Mouse (Mus musculus) hindbrain, embryonic 16.5 days (tissue): ENCODE measurements at regions not wholly inside any gene's neighbourhood (a gene's known extent, or its start where the extent isn't known, plus 50 kb on each side); places are given as distances from the start of the nearest gene placed in this dataset.
"Not testable (repeated sequence)": the region's sequence is repeated elsewhere in the genome, so short reads cannot be mapped to it uniquely, and the experiment has no call there.

Source experiments
- ATAC-seq: fragments of 200-750 bp; cut with Nextera tagmentation; 2 replicates; pipeline ENCODE4 v1.8.0; 2017; ENCODE audit warnings: moderate TSS enrichment, moderate library complexity
- H3K27ac ChIP-seq: fragments of 300-500 bp; sonication (generic); 2 replicates; pipeline ENCODE4 v1.5.1; 2014; ENCODE audit warnings: low read depth, mild to moderate bottlenecking, control low read depth, low read length, moderate library complexity
- H3K27me3 ChIP-seq: fragments of 300-500 bp; sonication (generic); replicated peaks from 2 replicates; pipeline ENCODE4 v1.6.1; 2014; ENCODE audit warnings: low read length; ENCODE audit not compliant: control insufficient read depth, insufficient read depth
- H3K36me3 ChIP-seq: fragments of 300-500 bp; sonication (generic); 2 replicates; pipeline ENCODE4 v1.6.1; 2014; ENCODE audit warnings: mild to moderate bottlenecking, low read length, moderate library complexity, mixed read lengths; ENCODE audit not compliant: control insufficient read depth, insufficient read depth
- H3K4me1 ChIP-seq: fragments of 300-500 bp; sonication (generic); 2 replicates; pipeline ENCODE4 v1.6.1; 2014; ENCODE audit warnings: low read depth, low read length; ENCODE audit not compliant: control insufficient read depth, insufficient read depth
- H3K4me2 ChIP-seq: fragments of 300-500 bp; sonication (generic); 2 replicates; pipeline ENCODE4 v1.6.1; 2014; ENCODE audit warnings: mild to moderate bottlenecking, low read length, control low read depth, moderate library complexity
- H3K4me3 ChIP-seq: fragments of 300-500 bp; sonication (generic); 2 replicates; pipeline ENCODE4 v1.5.1; 2014; ENCODE audit warnings: mild to moderate bottlenecking, low read length, control low read depth, moderate library complexity
- H3K9ac ChIP-seq: fragments of 300-500 bp; sonication (generic); 2 replicates; pipeline ENCODE4 v1.6.1; 2014; ENCODE audit warnings: low read depth, mild to moderate bottlenecking, control low read depth, low read length, moderate library complexity
- H3K9me3 ChIP-seq: fragments of 300-500 bp; sonication (generic); 2 replicates; pipeline ENCODE4 v1.6.1; 2014; ENCODE audit warnings: mild to moderate bottlenecking, low read length, moderate library complexity; ENCODE audit not compliant: control insufficient read depth
- WGBS: fragments of 180-500 bp; shearing (Covaris S2); extraction: QIAGEN DNeasy Blood & Tissue Kit; methylation state at CpG from one replicate; pipeline ENCODE4 v1.1.7; 2014; 5-methylcytosine and 5-hydroxymethylcytosine counted together

- Histone ChIP-seq H3K9ac (no peak overlapping the region), H3K4me1 (no peaks in the 10 kb centered on the region), H3K27me3 (no peaks in the 10 kb centered on the region), H3K27ac (no peak overlapping the region), H3K36me3 (no peaks in the 10 kb centered on the region), H3K4me2 (no peak overlapping the region), H3K4me3 (no peak overlapping the region), H3K9me3 (0 out of 2 replicates have a peak, but pooled peaks cover 2% of the 10 kb centered on the region)
- ATAC-seq, result no peak
- 75% methylated on average over 3 of the region's 3 CpGs for WGBS
These were observed 147.9 kb upstream of the Krtap11-1 start for GRCm38 (mm10) chr16:89718921-89719320.

GRCm38 (mm10) chr16:89715716-89716115, 144.7 kb upstream of the Krtap11-1 start:
- H3K36me3 ChIP-seq, ATAC-seq, H3K27ac ChIP-seq, H3K4me2 ChIP-seq, H3K9ac ChIP-seq, H3K9me3 ChIP-seq, H3K27me3 ChIP-seq, H3K4me1 ChIP-seq, H3K4me3 ChIP-seq: not testable (repeated sequence)
- 85% methylated on average over 8 of the region's 8 CpGs for WGBS

DNA sequence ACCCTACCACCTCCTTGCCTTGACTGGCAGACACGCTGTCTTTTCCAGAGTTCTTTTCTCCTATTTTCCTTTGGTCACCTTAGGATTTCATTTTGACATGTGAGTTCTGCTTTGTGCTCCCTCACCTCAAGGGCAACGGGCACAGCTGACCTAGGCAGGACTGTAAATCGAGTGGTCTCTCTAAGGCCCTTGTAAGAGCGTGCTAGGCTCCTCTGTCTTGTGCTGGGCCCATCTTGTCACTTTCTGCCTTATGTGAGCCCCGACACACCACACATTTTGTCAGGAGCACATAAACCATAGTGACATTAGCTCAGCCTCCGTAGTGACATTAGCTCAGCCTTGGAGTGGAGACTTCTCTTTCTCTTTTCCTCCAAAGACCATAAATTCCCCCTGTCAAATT, 133.3 kb upstream of the Krtap11-1 start:
- Histone ChIP-seq H3K4me2 (no peak overlapping the region), H3K9ac (no peak overlapping the region), H3K4me1 (no peaks in the 10 kb centered on the region), H3K4me3 (no peak overlapping the region), H3K36me3 (no peaks in the 10 kb centered on the region), H3K9me3 (no peaks in the 10 kb centered on the region), H3K27ac (no peak overlapping the region), H3K27me3 (no peaks in the 10 kb centered on the region)
- no peak for ATAC-seq
- WGBS, result 83% methylated on average over 6 of the region's 6 CpGs

DNA sequence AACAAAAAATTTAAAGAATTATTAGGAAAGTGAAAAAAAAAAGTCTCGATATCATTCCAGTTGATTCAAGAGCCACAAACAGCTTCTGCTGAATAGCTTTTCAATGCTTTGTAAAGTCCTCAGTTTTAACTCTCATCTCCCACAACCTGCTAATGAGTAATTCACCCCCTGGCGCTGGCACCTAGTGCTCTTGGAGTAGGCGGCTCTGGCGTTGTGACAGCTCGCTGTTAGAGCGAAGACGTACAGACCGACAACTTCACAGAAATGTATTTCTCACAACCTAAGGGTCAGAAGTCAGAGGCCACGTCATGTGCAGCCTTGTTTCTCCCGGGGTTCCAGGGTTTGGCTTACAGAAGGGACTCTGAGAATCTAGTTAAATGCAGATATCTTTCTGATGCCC, 132.2 kb upstream of the Krtap11-1 start:
- Histone ChIP-seq H3K27me3 (no peaks in the 10 kb centered on the region), H3K36me3 (no peaks in the 10 kb centered on the region), H3K4me1 (no peaks in the 10 kb centered on the region), H3K9me3 (no peaks in the 10 kb centered on the region), H3K4me3 (no peak overlapping the region), H3K9ac (no peak overlapping the region), H3K27ac (no peak overlapping the region), H3K4me2 (no peak overlapping the region)
- ATAC-seq, result no peak
- 65% methylated on average over 10 of the region's 10 CpGs for WGBS

- no peak for ATAC-seq
These were observed 131.4 kb upstream of the Krtap11-1 start for GRCm38 (mm10) chr16:89702406-89702805.

GRCm38 (mm10) chr16:89701741-89702140, 130.8 kb upstream of the Krtap11-1 start:
- WGBS, result 91% methylated on average over 8 of the region's 8 CpGs

More at GRCm38 (mm10) chr16:89702406-89702805, 131.4 kb upstream of the Krtap11-1 start:
- Histone ChIP-seq H3K27ac (no peak overlapping the region), H3K9ac (no peak overlapping the region), H3K4me2 (no peak overlapping the region), H3K4me3 (no peak overlapping the region), H3K36me3 (no peaks in the 10 kb centered on the region), H3K9me3 (no peaks in the 10 kb centered on the region), H3K4me1 (no peaks in the 10 kb centered on the region), H3K27me3 (no peaks in the 10 kb centered on the region)
- WGBS, result 95% methylated on average over 2 of the region's 2 CpGs

GRCm38 (mm10) chr16:89699710-89700109, 128.7 kb upstream of the Krtap11-1 start:
- Histone ChIP-seq H3K4me3 (no peak overlapping the region), H3K36me3 (no peaks in the 10 kb centered on the region), H3K9me3 (no peaks in the 10 kb centered on the region), H3K27me3 (no peaks in the 10 kb centered on the region), H3K27ac (no peak overlapping the region), H3K4me2 (no peak overlapping the region), H3K9ac (no peak overlapping the region), H3K4me1 (no peaks in the 10 kb centered on the region)
- ATAC-seq, result no peak
- 5% methylated on average over 2 of the region's 2 CpGs for WGBS

More at GRCm38 (mm10) chr16:89701741-89702140, 130.8 kb upstream of the Krtap11-1 start:
- Histone ChIP-seq H3K4me3 (no peak overlapping the region), H3K27me3 (no peaks in the 10 kb centered on the region), H3K9ac (no peak overlapping the region), H3K4me1 (no peaks in the 10 kb centered on the region), H3K4me2 (no peak overlapping the region), H3K36me3 (no peaks in the 10 kb centered on the region), H3K27ac (no peak overlapping the region), H3K9me3 (no peaks in the 10 kb centered on the region)
- ATAC-seq, result no peak

DNA sequence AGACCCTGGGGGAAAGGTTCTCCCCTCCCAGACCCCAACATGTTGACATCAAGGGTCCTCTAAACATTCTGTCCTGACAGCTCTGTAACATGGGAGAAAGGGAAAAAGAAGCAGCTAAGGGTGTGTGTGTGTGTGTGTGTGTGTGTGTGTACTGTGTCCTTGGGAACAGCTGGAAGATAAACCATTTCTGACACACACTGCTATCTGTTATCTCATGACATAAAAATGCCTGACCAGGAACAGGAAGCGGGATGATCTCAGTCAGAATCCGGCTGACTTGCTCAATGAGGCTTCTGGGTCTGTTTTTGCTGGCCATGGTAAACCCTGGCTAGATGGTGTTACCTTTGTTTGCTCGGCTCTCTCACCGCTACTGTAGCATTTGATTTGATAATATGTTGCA, 124.8 kb upstream of the Krtap11-1 start:
- Histone ChIP-seq H3K4me2 (no peak overlapping the region), H3K36me3 (no peaks in the 10 kb centered on the region), H3K9me3 (no peaks in the 10 kb centered on the region), H3K27me3 (no peaks in the 10 kb centered on the region), H3K4me1 (no peaks in the 10 kb centered on the region), H3K4me3 (no peak overlapping the region), H3K27ac (no peak overlapping the region), H3K9ac (no peak overlapping the region)
- 70% methylated on average over 4 of the region's 4 CpGs for WGBS
- no peak for ATAC-seq

DNA sequence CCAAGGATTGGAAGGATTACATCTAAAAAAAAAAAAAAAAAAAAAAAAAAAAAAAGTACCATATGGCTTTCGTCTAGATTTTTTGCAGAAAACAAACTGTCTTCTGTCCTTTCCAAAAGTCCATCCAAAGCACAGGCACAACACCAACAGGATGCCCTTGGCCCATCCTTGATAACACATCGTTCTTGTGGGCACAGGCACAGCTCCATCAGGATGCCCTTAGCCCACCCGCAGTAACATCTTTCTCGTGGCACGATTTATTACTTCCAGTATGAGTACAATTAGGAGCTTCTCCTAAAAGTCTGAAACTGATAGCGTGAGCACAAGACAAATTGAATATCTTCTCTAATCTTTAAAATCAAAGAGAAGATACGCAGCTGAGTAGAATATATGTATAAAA, 124.4 kb upstream of the Krtap11-1 start:
- 76% methylated on average over 7 of the region's 7 CpGs for WGBS
- H3K27me3 ChIP-seq, result no peaks in the 10 kb centered on the region
- no peak overlapping the region for H3K9ac ChIP-seq
- H3K4me2 ChIP-seq, result no peak overlapping the region
- no peak for ATAC-seq
- H3K36me3 ChIP-seq, result no peaks in the 10 kb centered on the region
- H3K4me1 ChIP-seq, result no peaks in the 10 kb centered on the region
- H3K4me3 ChIP-seq, result no peak overlapping the region
- H3K9me3 ChIP-seq, result no peaks in the 10 kb centered on the region
- H3K27ac ChIP-seq, result no peak overlapping the region

DNA sequence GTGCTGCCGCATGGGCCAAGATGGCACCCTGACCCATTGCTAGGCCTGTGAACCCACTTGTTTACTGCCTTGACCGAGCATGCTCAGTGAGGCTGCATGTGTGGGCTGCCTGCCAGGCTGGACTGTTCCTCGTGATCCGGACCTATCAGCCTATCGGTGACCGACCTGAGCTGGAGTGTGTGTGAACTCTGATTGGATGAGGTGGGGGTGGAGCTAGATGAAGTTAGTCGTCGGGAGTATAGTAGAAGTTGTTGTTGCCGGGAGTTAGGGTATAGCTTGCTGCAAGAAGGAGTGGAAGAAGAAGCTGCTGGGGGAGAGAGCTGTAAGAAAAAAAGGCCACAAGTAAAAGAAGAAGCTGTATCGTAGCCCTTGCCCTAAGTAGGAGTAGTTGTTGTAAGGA, 122.3 kb upstream of the Krtap11-1 start:
- 89% methylated on average over 10 of the region's 10 CpGs for WGBS
- no peak for ATAC-seq

More for the DNA sequence above, 122.3 kb upstream of the Krtap11-1 start:
- Histone ChIP-seq H3K36me3 (no peaks in the 10 kb centered on the region), H3K9me3 (no peaks in the 10 kb centered on the region), H3K4me2 (no peak overlapping the region), H3K27ac (no peak overlapping the region), H3K27me3 (no peaks in the 10 kb centered on the region), H3K9ac (no peak overlapping the region), H3K4me3 (no peak overlapping the region), H3K4me1 (no peaks in the 10 kb centered on the region)
